Mouse (Mus musculus) kidney, embryonic 14.5 days (tissue): ENCODE results near the gene Heg1. TPM values are rescaled to one million over a fixed set of nuclear protein-coding genes. Genes with fewer than 3 reads are reported as not detected.

Experiments
- ATAC-seq: fragments of 200-750 bp; cut with Nextera tagmentation; 2 replicates; pipeline ENCODE4 v1.8.0; 2017; ENCODE audit warnings: moderate number of reproducible peaks, mild to moderate bottlenecking, moderate TSS enrichment, moderate library complexity; ENCODE audit not compliant: low FRiP score, low TSS enrichment
- H3K27ac ChIP-seq: fragments of 300-500 bp; sonication (generic); 2 replicates; pipeline ENCODE4 v1.5.1; 2014; ENCODE audit warnings: low read depth, mild to moderate bottlenecking, low read length, moderate library complexity, mixed read lengths
- H3K27me3 ChIP-seq: fragments of 300-500 bp; sonication (generic); 2 replicates; pipeline ENCODE4 v1.6.1; 2014; ENCODE audit warnings: mild to moderate bottlenecking, low read length; ENCODE audit not compliant: control insufficient read depth, insufficient read depth
- H3K36me3 ChIP-seq: fragments of 300-500 bp; sonication (generic); 2 replicates; pipeline ENCODE4 v1.6.1; 2014; ENCODE audit warnings: low read length, mixed read lengths; ENCODE audit not compliant: control insufficient read depth, insufficient read depth
- H3K4me1 ChIP-seq: fragments of 300-500 bp; sonication (generic); 2 replicates; pipeline ENCODE4 v1.6.1; 2014; ENCODE audit warnings: low read length, mixed read lengths; ENCODE audit not compliant: control insufficient read depth, insufficient read depth
- H3K4me2 ChIP-seq: fragments of 300-500 bp; sonication (generic); replicated peaks from 2 replicates; pipeline ENCODE4 v1.6.1; 2014; ENCODE audit warnings: low read depth, mild to moderate bottlenecking, low read length
- H3K4me3 ChIP-seq: fragments of 300-500 bp; sonication (generic); 2 replicates; pipeline ENCODE4 v1.5.1; 2014; ENCODE audit warnings: mild to moderate bottlenecking, low read length
- H3K9ac ChIP-seq: fragments of 300-500 bp; sonication (generic); 2 replicates; pipeline ENCODE4 v1.6.1; 2014; ENCODE audit warnings: low read depth, mild to moderate bottlenecking, low read length, moderate library complexity
- H3K9me3 ChIP-seq: fragments of 300-500 bp; sonication (generic); 2 replicates; pipeline ENCODE4 v1.6.1; 2016; ENCODE audit warnings: low read length; ENCODE audit not compliant: control insufficient read depth
- whole genome bisulfite sequencing: fragments of 180-500 bp; shearing (Covaris S2); extraction: QIAGEN DNeasy Blood & Tissue Kit; methylation state at CpG from one replicate; pipeline ENCODE4 v1.1.7; 2014; 5-methylcytosine and 5-hydroxymethylcytosine counted together
- polyA plus RNA-seq: library from polyadenylated mRNA; unstranded; fragments of >200 nt; fragmentation: Nextera tagmentation; extraction: Ambion mirVana; gene quantifications from 2 replicates; pipeline ENCODE4 v1.2.1, GENCODE M21; 2014

Gene Heg1
- polyA plus RNA-seq, 1 experiment from 2014 or later: 21.5 TPM

DNA sequence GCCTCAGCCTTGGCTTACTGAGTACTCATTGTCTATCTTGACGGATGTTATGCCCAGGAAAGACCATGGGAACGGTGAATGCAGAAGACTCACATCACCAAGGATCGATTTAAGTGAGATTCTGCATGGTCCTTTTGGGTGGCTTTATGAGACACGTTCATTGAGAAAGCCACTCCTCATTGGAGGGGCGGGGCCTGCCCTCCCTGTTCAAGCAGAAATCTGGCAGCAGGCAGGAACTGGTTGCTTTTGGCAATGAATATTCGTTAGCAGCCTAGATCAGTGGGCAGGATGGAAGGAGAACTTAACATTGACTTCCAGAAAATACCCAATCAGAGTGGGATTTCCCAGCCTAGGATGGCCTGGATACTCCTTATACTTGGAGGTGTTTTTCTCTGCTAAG lies 56.2 kb downstream of the Heg1 start:
- Histone ChIP-seq H3K27me3 (no peaks in the 10 kb centered on the region), H3K36me3 (peaks cover 6% of the 10 kb centered on the region; the same call in 1 of the 2 replicates), H3K27ac (no peak overlapping the region), H3K9ac (no peak overlapping the region), H3K4me3 (no peak overlapping the region), H3K4me1 (no peaks in the 10 kb centered on the region), H3K4me2 (no peak overlapping the region), H3K9me3 (no peaks in the 10 kb centered on the region)
- ATAC-seq: no peak
- WGBS: 71% methylated on average over 6 of the region's 6 CpGs

DNA sequence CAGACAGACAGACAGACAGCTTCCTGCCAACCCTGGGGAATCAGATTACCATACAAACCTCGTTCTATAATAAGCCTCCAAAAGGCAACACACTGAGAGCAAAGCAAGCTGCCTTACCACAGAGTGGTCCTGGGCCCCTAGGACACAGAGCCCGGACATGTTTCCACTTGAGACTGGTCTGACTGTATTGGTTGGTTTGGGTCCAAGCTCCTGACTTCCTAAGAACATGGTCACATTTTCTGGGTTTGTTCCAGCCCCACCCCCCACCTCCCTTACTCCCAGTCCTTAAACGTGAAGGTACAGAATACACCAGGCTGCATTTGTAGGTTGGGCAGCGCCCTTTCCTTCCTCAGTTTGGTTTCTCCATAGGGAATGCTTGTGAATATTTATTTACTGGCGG lies 57.6 kb downstream of the Heg1 start:
- no peaks in the 10 kb centered on the region for H3K9me3 ChIP-seq
- H3K36me3 ChIP-seq: peaks cover 6% of the 10 kb centered on the region; the same call in 1 of the 2 replicates
- H3K4me2 ChIP-seq: no peak overlapping the region
- no peak for ATAC-seq
- H3K4me3 ChIP-seq: no peak overlapping the region
- H3K4me1 ChIP-seq: 0 out of 2 replicates have a peak, but pooled peaks cover 3% of the 10 kb centered on the region
- WGBS: 64% methylated on average over 5 of the region's 5 CpGs
- H3K27ac ChIP-seq: no peak overlapping the region
- no peaks in the 10 kb centered on the region for H3K27me3 ChIP-seq
- no peak overlapping the region for H3K9ac ChIP-seq

DNA sequence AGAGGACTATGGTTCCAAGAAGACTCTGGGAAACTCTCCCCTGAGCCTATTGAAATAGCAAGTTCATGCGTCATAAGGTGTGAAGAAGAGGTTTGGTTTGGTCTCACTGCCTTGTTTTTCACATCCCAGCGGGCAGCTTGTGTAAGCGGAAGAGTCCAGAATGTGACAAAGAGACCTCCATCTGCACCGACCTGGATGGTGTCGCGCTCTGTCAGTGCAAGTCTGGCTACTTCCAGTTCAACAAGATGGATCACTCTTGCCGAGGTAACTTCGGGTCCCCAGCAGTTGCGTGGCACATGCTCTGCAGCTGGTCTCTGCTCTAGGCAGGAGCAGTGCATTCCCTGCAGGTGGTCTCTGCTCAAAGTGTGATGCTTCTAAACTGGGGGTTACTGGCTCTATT lies 58.1 kb downstream of the Heg1 start:
- Histone ChIP-seq H3K9me3 (no peaks in the 10 kb centered on the region), H3K27ac (no peak overlapping the region), H3K4me2 (no peak overlapping the region), H3K4me1 (0 out of 2 replicates have a peak, but pooled peaks cover 3% of the 10 kb centered on the region), H3K9ac (no peak overlapping the region), H3K27me3 (no peaks in the 10 kb centered on the region), H3K4me3 (no peak overlapping the region), H3K36me3 (peaks cover 6% of the 10 kb centered on the region; the same call in 1 of the 2 replicates)
- WGBS: 76% methylated on average over 9 of the region's 9 CpGs
- ATAC-seq: no peak

DNA sequence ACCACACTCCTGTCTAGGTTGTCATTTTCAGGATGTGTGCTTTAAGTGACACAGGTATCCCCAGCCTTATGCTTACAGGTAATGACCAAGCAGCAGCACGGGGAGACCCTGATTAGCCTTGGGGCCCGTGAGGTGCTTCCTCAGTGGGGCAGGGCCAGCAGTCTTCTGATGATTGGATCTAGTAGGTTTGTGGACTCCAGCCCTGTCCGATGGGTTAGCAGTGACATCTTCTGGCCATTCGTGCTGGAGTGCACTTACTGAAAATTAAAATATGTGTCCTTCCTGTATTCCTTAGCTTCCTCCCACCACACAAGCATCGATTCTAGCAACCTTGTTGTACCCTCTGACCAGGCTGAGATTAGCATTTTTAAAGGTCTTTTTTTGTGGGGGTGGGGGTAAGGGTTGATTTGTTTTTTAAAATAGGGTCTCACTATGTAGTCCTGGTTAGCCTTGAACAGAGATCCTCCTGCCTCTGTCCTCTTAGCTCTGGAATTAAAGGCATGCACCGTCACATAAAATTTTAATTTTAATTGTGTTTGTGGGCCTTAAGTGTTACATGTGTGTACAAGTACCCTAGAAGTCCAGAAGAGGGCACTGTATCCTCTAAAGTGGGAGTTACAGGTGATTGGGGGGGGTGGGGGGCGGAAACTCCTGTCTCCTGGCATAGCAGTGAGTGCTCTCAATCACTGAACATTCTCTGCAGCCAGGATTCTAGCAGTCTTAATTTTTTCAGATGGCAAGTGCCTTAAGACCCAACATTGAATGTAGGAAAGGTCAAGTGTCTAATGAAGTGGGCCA lies 60.7 kb downstream of the Heg1 start:
- Histone ChIP-seq H3K9me3 (no peaks in the 10 kb centered on the region), H3K4me1 (0 out of 2 replicates have a peak, but pooled peaks cover 3% of the 10 kb centered on the region), H3K4me2 (no peak overlapping the region), H3K36me3 (peaks cover 10% of the 10 kb centered on the region; the same call in 1 of the 2 replicates), H3K4me3 (no peak overlapping the region), H3K9ac (no peak overlapping the region), H3K27me3 (no peaks in the 10 kb centered on the region), H3K27ac (no peak overlapping the region)
- WGBS: 68% methylated on average over 7 of the region's 7 CpGs
- no peak for ATAC-seq

DNA sequence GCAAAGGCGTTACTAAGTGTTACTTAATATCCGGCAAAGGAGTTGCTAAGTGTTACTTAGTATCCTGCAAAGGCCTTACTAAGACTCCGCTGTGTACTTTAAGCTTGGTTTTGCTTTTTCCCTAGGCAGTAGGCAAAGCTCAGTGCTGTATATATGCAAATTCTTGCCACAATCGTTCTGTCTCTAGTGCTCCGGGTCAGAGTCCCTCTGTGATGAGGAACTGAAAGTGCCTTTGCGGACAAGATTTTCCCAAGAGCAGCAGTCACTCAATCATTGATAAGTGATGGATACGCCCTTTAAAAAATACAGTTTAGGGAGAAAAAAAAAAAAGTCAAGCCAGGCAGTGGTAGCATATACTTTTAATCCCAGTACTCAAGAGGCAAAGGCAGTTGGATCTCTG lies 61.3 kb downstream of the Heg1 start:
- Histone ChIP-seq H3K4me2 (no peak overlapping the region), H3K9me3 (no peaks in the 10 kb centered on the region), H3K9ac (no peak overlapping the region), H3K27me3 (no peaks in the 10 kb centered on the region), H3K27ac (no peak overlapping the region), H3K36me3 (peaks cover 10% of the 10 kb centered on the region; the same call in 1 of the 2 replicates), H3K4me3 (no peak overlapping the region), H3K4me1 (0 out of 2 replicates have a peak, but pooled peaks cover 3% of the 10 kb centered on the region)
- no peak for ATAC-seq
- WGBS: 89% methylated on average over 7 of the region's 7 CpGs

DNA sequence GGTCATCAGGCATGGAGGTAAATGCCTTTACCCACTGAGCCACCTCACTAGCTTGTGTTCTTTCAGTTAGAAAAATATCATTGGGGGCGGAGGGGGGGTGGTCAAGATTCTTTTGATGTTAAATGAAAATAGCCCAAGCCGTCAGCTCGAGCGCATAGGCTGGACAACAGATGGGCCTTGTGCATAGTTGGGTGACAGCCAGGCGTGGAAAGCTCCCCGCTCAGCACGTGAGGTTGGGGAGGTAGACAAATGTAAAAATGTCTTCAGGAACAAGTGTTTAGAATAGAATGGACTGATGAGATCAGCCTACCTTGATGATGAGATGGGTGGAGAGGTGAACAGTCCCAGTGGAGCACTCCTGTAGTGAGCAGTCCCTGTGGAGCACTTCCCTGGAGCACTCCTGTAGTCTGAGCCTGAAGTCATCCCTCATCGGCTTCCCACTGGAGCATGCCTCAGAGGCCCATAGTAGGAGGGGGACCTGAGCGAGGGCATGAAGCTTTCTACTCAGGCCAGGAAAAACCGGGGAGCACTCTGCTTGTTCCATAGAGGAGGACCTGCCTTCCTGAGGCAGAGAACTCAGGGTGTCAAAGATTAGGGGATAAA lies 62.0 kb downstream of the Heg1 start:
- Histone ChIP-seq H3K4me2 (no peak overlapping the region), H3K36me3 (peaks cover 10% of the 10 kb centered on the region; the same call in 1 of the 2 replicates), H3K9me3 (no peaks in the 10 kb centered on the region), H3K27ac (no peak overlapping the region), H3K4me3 (no peak overlapping the region), H3K4me1 (0 out of 2 replicates have a peak, but pooled peaks cover 3% of the 10 kb centered on the region), H3K27me3 (no peaks in the 10 kb centered on the region), H3K9ac (no peak overlapping the region)
- WGBS: 60% methylated on average over 10 of the region's 10 CpGs
- ATAC-seq: no peak

DNA sequence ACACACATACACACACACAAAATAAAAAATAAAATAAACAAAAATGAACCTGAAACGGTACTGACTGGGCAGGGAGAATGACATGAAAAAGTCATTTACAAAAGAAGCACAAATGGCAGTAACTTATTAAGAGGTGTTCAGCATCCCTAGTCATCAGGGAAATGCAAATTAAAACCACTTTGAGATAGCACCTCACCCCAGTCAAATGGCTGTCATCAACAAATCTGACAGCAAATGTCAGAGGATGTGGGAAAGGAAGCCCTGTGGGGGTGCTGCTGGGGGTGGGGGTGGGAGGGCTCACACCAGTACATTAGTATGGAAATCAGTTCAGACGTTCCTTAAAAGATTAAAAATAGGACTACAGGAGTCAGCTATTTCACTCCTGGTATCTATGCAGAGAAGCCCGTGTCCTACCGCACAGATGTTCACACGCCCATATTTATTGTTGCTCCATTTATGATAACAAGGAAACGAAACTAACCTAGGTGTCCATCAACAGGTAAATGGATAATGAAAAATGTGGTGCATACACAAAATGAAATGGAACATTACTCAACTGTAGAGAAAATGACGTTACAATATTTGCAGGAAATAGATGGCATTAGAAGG lies 63.3 kb downstream of the Heg1 start:
- H3K9me3 ChIP-seq: no peaks in the 10 kb centered on the region
- 70% methylated on average over 7 of the region's 7 CpGs for WGBS

DNA sequence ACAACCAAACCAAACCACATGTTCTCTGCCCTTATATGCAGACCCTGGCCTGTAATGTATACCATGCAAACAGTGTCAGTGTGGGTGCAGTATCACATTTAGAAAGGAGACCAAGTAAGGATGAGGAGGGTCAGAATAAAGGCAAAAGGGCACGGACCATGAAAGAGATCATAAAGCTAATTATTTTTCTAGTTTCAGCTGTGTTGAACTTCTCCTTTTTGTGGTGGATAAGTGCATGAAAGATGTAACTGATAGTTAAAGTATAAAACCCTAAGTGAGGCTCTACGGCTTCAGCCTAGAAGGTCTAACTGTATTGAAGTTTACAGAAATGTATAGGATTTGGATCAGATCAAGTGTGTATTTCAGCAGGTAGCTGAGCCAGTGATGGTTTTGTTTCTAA lies 63.8 kb downstream of the Heg1 start:
- Histone ChIP-seq H3K4me2 (no peak overlapping the region), H3K27me3 (no peaks in the 10 kb centered on the region)
- WGBS: 81% methylated on average over 2 of the region's 2 CpGs

More for the DNA sequence above, 63.3 kb downstream of the Heg1 start:
- H3K4me3 ChIP-seq: no peak overlapping the region
- no peak overlapping the region for H3K9ac ChIP-seq
- H3K27me3 ChIP-seq: no peaks in the 10 kb centered on the region
- no peak for ATAC-seq
- H3K4me1 ChIP-seq: 0 out of 2 replicates have a peak, but pooled peaks cover 3% of the 10 kb centered on the region
- H3K27ac ChIP-seq: no peak overlapping the region
- peaks cover 8% of the 10 kb centered on the region; the same call in 1 of the 2 replicates for H3K36me3 ChIP-seq
- no peak overlapping the region for H3K4me2 ChIP-seq

More for the DNA sequence above, 63.8 kb downstream of the Heg1 start:
- Histone ChIP-seq H3K36me3 (peaks cover 6% of the 10 kb centered on the region; the same call in 1 of the 2 replicates), H3K27ac (no peak overlapping the region), H3K9me3 (no peaks in the 10 kb centered on the region), H3K9ac (no peak overlapping the region), H3K4me1 (0 out of 2 replicates have a peak, but pooled peaks cover 3% of the 10 kb centered on the region), H3K4me3 (no peak overlapping the region)
- no peak for ATAC-seq
